Mouse (Mus musculus): Measurements from ENCODE around the gene Tbxas1. TPM values are rescaled to one million over a fixed set of nuclear protein-coding genes. Genes with fewer than 3 reads are reported as not detected.

The Tbxas1 gene
- polyA plus RNA-seq, 1 experiment from 2014 or later = 1.6 TPM

- Histone ChIP-seq H3K4me3 (replicated peaks) (no peak overlapping the region), H3K27me3 (no peaks in the 10 kb centered on the region), H3K9ac (replicated peaks) (no peak overlapping the region), H3K4me2 (replicated peaks) (no peak overlapping the region), H3K36me3 (no peaks in the 10 kb centered on the region), H3K9me3 (no peaks in the 10 kb centered on the region), H3K4me1 (replicated peaks) (peaks cover 7% of the 10 kb centered on the region), H3K27ac (no peak overlapping the region)
- ATAC-seq = no peak
- 52% methylated on average over 5 of the region's 5 CpGs for WGBS
These were observed 197.5 kb downstream of the Tbxas1 start for GRCm38 (mm10) chr6:39072664-39073063.

GRCm38 (mm10) chr6:39074186-39074585 lies 199.0 kb downstream of the Tbxas1 start:
- Histone ChIP-seq H3K27me3 (no peaks in the 10 kb centered on the region), H3K9me3 (no peaks in the 10 kb centered on the region), H3K27ac (no peak overlapping the region), H3K4me1 (replicated peaks) (peaks cover 7% of the 10 kb centered on the region), H3K4me3 (replicated peaks) (no peak overlapping the region), H3K36me3 (no peaks in the 10 kb centered on the region), H3K9ac (replicated peaks) (no peak overlapping the region), H3K4me2 (replicated peaks) (no peak overlapping the region)
- ATAC-seq = no peak

- Histone ChIP-seq H3K4me1 (replicated peaks) (peaks cover 7% of the 10 kb centered on the region), H3K4me2 (replicated peaks) (no peak overlapping the region), H3K27me3 (no peaks in the 10 kb centered on the region), H3K36me3 (no peaks in the 10 kb centered on the region), H3K27ac (no peak overlapping the region), H3K9me3 (no peaks in the 10 kb centered on the region), H3K9ac (replicated peaks) (no peak overlapping the region), H3K4me3 (replicated peaks) (no peak overlapping the region)
- no peak for ATAC-seq
These were observed 201.3 kb downstream of the Tbxas1 start for GRCm38 (mm10) chr6:39076498-39076897.

DNA sequence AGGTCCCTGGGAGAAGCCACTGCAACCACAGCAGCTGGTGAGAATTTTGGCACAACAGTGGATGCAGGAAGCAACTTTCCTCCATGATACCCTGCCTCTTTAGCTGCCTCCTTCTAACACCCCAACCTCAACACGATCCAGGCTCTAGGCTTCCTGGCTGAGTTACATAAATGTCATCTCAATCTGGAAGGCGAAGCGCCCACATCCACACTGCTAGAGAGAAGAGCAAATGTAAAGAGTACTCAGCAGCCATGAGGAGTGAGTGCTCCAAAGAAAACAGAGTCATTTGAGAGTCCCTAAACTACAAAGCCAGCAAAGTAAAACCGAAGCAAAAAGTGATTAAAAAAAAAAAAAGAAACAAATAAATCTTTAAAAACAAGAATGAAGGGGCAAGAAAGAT lies 229.4 kb downstream of the Tbxas1 start:
- H3K4me2 ChIP-seq (replicated peaks) = no peak overlapping the region
- H3K4me3 ChIP-seq (replicated peaks) = no peak overlapping the region
- no peaks in the 10 kb centered on the region for H3K27me3 ChIP-seq
- no peaks in the 10 kb centered on the region for H3K36me3 ChIP-seq
- H3K4me1 ChIP-seq (replicated peaks) = no peaks in the 10 kb centered on the region
- no peaks in the 10 kb centered on the region for H3K9me3 ChIP-seq
- H3K27ac ChIP-seq = no peak overlapping the region
- ATAC-seq = no peak
- WGBS = 94% methylated on average over 4 of the region's 4 CpGs
- H3K9ac ChIP-seq (replicated peaks) = no peak overlapping the region

DNA sequence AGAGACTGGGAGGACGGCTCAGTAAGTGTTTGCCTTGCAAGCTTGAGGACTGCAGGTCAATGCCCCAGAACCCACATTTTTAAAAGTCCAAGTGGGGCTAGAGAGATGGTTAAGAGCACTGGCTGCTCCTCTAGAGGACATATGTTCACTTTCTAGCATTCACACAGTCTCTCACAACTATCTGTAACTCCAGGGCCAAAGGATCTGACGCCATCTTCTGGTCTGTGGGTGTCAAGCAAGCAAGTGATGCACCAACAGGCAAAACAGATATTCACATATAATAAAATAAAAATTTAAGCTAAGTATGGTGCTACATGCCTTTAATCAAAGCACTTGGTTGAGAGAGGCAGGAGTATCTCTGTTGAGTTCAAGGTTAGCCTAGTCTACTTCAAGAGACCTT lies 231.6 kb downstream of the Tbxas1 start:
- WGBS = 57% methylated on average over 2 of the region's 2 CpGs
- no peak overlapping the region for H3K4me3 ChIP-seq (replicated peaks)
- no peaks in the 10 kb centered on the region for H3K36me3 ChIP-seq
- no peaks in the 10 kb centered on the region for H3K4me1 ChIP-seq (replicated peaks)
- H3K27me3 ChIP-seq = no peaks in the 10 kb centered on the region
- H3K9me3 ChIP-seq = no peaks in the 10 kb centered on the region
- ATAC-seq = no peak
- no peak overlapping the region for H3K27ac ChIP-seq
- H3K9ac ChIP-seq (replicated peaks) = no peak overlapping the region
- no peak overlapping the region for H3K4me2 ChIP-seq (replicated peaks)

- Histone ChIP-seq H3K4me3 (replicated peaks) (no peak overlapping the region), H3K4me1 (replicated peaks) (no peaks in the 10 kb centered on the region), H3K9me3 (no peaks in the 10 kb centered on the region), H3K27ac (no peak overlapping the region), H3K27me3 (peaks cover 32% of the 10 kb centered on the region), H3K36me3 (no peaks in the 10 kb centered on the region), H3K4me2 (replicated peaks) (no peak overlapping the region), H3K9ac (replicated peaks) (no peak overlapping the region)
- ATAC-seq = no peak
- WGBS = 97% methylated on average over 3 of the region's 3 CpGs
These were observed 237.5 kb downstream of the Tbxas1 start for GRCm38 (mm10) chr6:39112701-39113100.

- H3K9ac ChIP-seq (replicated peaks) = no peak overlapping the region
- H3K27me3 ChIP-seq = peaks cover 36% of the 10 kb centered on the region
- H3K9me3 ChIP-seq = no peaks in the 10 kb centered on the region
- 100% methylated on average over 3 of the region's 3 CpGs for WGBS
- no peaks in the 10 kb centered on the region for H3K36me3 ChIP-seq
- H3K4me1 ChIP-seq (replicated peaks) = peaks cover 2% of the 10 kb centered on the region; the same call in 1 of the 2 replicates
- ATAC-seq = no peak
- H3K4me2 ChIP-seq (replicated peaks) = no peak overlapping the region
- no peak overlapping the region for H3K27ac ChIP-seq
- no peak overlapping the region for H3K4me3 ChIP-seq (replicated peaks)
These were observed 237.9 kb downstream of the Tbxas1 start for GRCm38 (mm10) chr6:39113141-39113540.

DNA sequence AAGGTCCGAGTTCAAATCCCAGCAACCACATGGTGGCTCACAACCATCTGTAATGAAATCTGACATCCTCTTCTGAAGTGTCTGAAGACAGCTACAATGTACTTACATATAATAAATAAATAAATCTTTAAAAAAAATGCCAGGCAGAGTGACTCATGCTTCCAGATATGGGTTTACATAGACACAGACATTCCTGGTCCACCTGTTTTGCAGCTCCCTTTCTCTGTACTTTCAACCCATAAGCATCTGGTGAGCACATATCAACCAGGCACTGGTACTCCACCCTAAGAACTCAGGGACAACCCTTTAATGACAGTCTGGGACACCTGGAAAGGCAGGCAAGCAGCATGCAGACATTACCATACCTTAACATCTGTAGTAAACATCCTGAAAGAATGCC lies 240.2 kb downstream of the Tbxas1 start:
- ATAC-seq = no peak
- peaks cover 7% of the 10 kb centered on the region; the same call in 1 of the 2 replicates for H3K4me1 ChIP-seq (replicated peaks)
- H3K27ac ChIP-seq = no peak overlapping the region
- no peak overlapping the region for H3K4me2 ChIP-seq (replicated peaks)
- 75% methylated on average over 1 of the region's 1 CpGs for WGBS
- H3K4me3 ChIP-seq (replicated peaks) = no peak overlapping the region
- H3K27me3 ChIP-seq = peaks cover 56% of the 10 kb centered on the region
- no peak overlapping the region for H3K9ac ChIP-seq (replicated peaks)
- H3K36me3 ChIP-seq = no peaks in the 10 kb centered on the region
- H3K9me3 ChIP-seq = peaks cover 5% of the 10 kb centered on the region; the same call in 1 of the 2 replicates

- peak; percentile 80 for ATAC-seq
- H3K4me3 ChIP-seq (replicated peaks) = peak within 1 kb of the TSS; percentile 61
- H3K27ac ChIP-seq = no peak within 1 kb of the TSS
- H3K36me3 ChIP-seq = no peaks in the 10 kb centered on the region
- H3K9me3 ChIP-seq = peaks cover 5% of the 10 kb centered on the region; the same call in 1 of the 2 replicates
- H3K9ac ChIP-seq (replicated peaks) = peak within 1 kb of the TSS; percentile 49
- 2% methylated on average over 91 of the region's 101 CpGs for WGBS
- peaks cover 7% of the 10 kb centered on the region; the same call in 1 of the 2 replicates for H3K4me1 ChIP-seq (replicated peaks)
- peak within 1 kb of the TSS; percentile 60 for H3K4me2 ChIP-seq (replicated peaks)
- peaks cover 56% of the 10 kb centered on the region for H3K27me3 ChIP-seq
These were observed 242.6 kb downstream of the Tbxas1 start, which contains the start of gene Parp12 for GRCm38 (mm10) chr6:39117584-39118455. TSS of gene Parp12 (minus strand) at chr6:39118349.

DNA sequence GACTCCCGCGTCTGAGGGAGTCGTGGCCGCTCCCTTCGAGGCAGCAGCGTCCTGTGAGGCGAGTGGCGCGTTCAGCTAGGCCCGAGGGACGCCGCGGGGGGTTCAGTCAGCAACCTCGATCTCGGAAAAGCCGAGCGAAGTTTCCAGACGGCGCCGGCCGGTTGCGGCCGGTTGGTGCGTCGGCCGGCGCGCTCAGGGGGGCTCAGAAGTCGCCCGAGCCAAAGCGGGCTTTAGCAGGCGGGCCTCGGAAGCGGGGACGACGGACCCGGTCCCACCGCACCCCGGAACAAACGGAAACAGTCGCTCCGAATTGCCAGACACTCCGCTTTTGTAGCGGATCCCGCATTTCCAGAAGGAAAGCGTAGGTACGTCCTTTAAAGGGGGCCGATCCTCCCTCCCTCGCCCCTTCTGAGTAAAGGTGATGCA lies 243.3 kb downstream of the Tbxas1 start:
- Histone ChIP-seq H3K27me3 (peaks cover 56% of the 10 kb centered on the region), H3K36me3 (no peaks in the 10 kb centered on the region)

GRCm38 (mm10) chr6:39120685-39121084 lies 245.5 kb downstream of the Tbxas1 start:
- 72% methylated on average over 3 of the region's 3 CpGs for WGBS

More for the DNA sequence above, 243.3 kb downstream of the Tbxas1 start:
- Histone ChIP-seq H3K9ac (replicated peaks) (peak overlapping the region; percentile 49), H3K9me3 (peaks cover 5% of the 10 kb centered on the region; the same call in 1 of the 2 replicates), H3K4me3 (replicated peaks) (peak overlapping the region; percentile 61), H3K27ac (no peak overlapping the region), H3K4me1 (replicated peaks) (peaks cover 7% of the 10 kb centered on the region; the same call in 1 of the 2 replicates), H3K4me2 (replicated peaks) (peak overlapping the region; percentile 60)
- WGBS = 12% methylated on average over 49 of the region's 49 CpGs
- peak; percentile 45; the same call in 1 of the 2 replicates for ATAC-seq

GRCm38 (mm10) chr6:39124719-39125118 lies 249.5 kb downstream of the Tbxas1 start:
- Histone ChIP-seq H3K9me3 (peaks cover 7% of the 10 kb centered on the region), H3K36me3 (no peaks in the 10 kb centered on the region), H3K4me2 (replicated peaks) (no peak overlapping the region), H3K27ac (no peak overlapping the region), H3K4me1 (replicated peaks) (no peaks in the 10 kb centered on the region), H3K27me3 (peaks cover 5% of the 10 kb centered on the region; the same call in 1 of the 2 replicates), H3K4me3 (replicated peaks) (no peak overlapping the region), H3K9ac (replicated peaks) (no peak overlapping the region)
- ATAC-seq = no peak

More at GRCm38 (mm10) chr6:39120685-39121084, 245.5 kb downstream of the Tbxas1 start:
- Histone ChIP-seq H3K4me1 (replicated peaks) (peaks cover 7% of the 10 kb centered on the region; the same call in 1 of the 2 replicates), H3K4me3 (replicated peaks) (no peak overlapping the region), H3K9ac (replicated peaks) (no peak overlapping the region), H3K36me3 (no peaks in the 10 kb centered on the region), H3K4me2 (replicated peaks) (no peak overlapping the region), H3K27ac (no peak overlapping the region), H3K27me3 (peaks cover 44% of the 10 kb centered on the region), H3K9me3 (peaks cover 5% of the 10 kb centered on the region; the same call in 1 of the 2 replicates)
- ATAC-seq = no peak

Measured in midbrain, embryonic 13.5 days (tissue).